Mouse (Mus musculus) stomach, embryonic 16.5 days (tissue): ENCODE data around the gene Grm2. TPM values are rescaled to one million over a fixed set of nuclear protein-coding genes. Genes with fewer than 3 reads are reported as not detected.

Experiments used
- ATAC-seq: fragments of 200-750 bp; cut with Nextera tagmentation; 2 replicates; pipeline ENCODE4 v1.8.0; 2017; ENCODE audit warnings: moderate number of reproducible peaks, moderate TSS enrichment; ENCODE audit not compliant: insufficient read depth, low FRiP score
- H3K27ac ChIP-seq: fragments of 300-500 bp; sonication (generic); 2 replicates; pipeline ENCODE4 v1.5.1; 2014; ENCODE audit warnings: low read length
- H3K27me3 ChIP-seq: fragments of 300-500 bp; sonication (generic); 2 replicates; pipeline ENCODE4 v1.6.1; 2014; ENCODE audit warnings: low read length, control low read depth, mixed read lengths; ENCODE audit not compliant: control insufficient read depth, insufficient read depth
- H3K36me3 ChIP-seq: fragments of 300-500 bp; sonication (generic); 2 replicates; pipeline ENCODE4 v1.6.1; 2014; ENCODE audit warnings: low read length; ENCODE audit not compliant: control insufficient read depth, insufficient read depth
- H3K4me1 ChIP-seq: fragments of 300-500 bp; sonication (generic); 2 replicates; pipeline ENCODE4 v1.6.1; 2014; ENCODE audit warnings: low read length, control low read depth, mixed read lengths; ENCODE audit not compliant: control insufficient read depth, insufficient read depth
- H3K4me2 ChIP-seq: fragments of 300-500 bp; sonication (generic); 2 replicates; pipeline ENCODE4 v1.6.1; 2014; ENCODE audit warnings: low read depth, low read length, mixed read lengths
- H3K4me3 ChIP-seq: fragments of 300-500 bp; sonication (generic); replicated peaks from 2 replicates; pipeline ENCODE4 v1.5.1; 2014; ENCODE audit warnings: mild to moderate bottlenecking, low read length
- H3K9ac ChIP-seq: fragments of 300-500 bp; sonication (generic); 2 replicates; pipeline ENCODE4 v1.6.1; 2014; ENCODE audit warnings: low read length
- H3K9me3 ChIP-seq: fragments of 300-500 bp; sonication (generic); replicated peaks from 2 replicates; pipeline ENCODE4 v1.6.1; 2016; ENCODE audit warnings: low read length, control low read depth; ENCODE audit not compliant: control insufficient read depth
- WGBS: fragments of 180-500 bp; shearing (Covaris S2); extraction: QIAGEN DNeasy Blood & Tissue Kit; methylation state at CpG from one replicate; pipeline ENCODE4 v1.1.7; 2014; 5-methylcytosine and 5-hydroxymethylcytosine counted together
- polyA plus RNA-seq: library from polyadenylated mRNA; unstranded; fragments of >200 nt; fragmentation: Nextera tagmentation; extraction: Ambion mirVana; gene quantifications from 2 replicates; pipeline ENCODE4 v1.2.1, GENCODE M21; 2015

The Grm2 gene
- polyA plus RNA-seq, 1 experiment from 2014 or later = 0.08 TPM

GRCm38 (mm10) chr9:106659935-106660334, 4.1 kb upstream of the Grm2 start:
- H3K4me2 ChIP-seq = no peak overlapping the region
- H3K27ac ChIP-seq = no peak overlapping the region
- H3K4me3 ChIP-seq = no peak overlapping the region
- H3K9me3 ChIP-seq = no peaks in the 10 kb centered on the region
- 83% methylated on average over 1 of the region's 1 CpGs for WGBS
- H3K27me3 ChIP-seq = peaks cover 8% of the 10 kb centered on the region
- H3K9ac ChIP-seq = no peak overlapping the region
- H3K36me3 ChIP-seq = peaks cover 5% of the 10 kb centered on the region; the same call in 1 of the 2 replicates
- no peak for ATAC-seq
- no peaks in the 10 kb centered on the region for H3K4me1 ChIP-seq

- no peak overlapping the region for H3K27ac ChIP-seq
- H3K4me1 ChIP-seq = no peaks in the 10 kb centered on the region
- peaks cover 12% of the 10 kb centered on the region for H3K27me3 ChIP-seq
- H3K4me3 ChIP-seq = no peak overlapping the region
- no peak overlapping the region for H3K4me2 ChIP-seq
- H3K9ac ChIP-seq = no peak overlapping the region
- no peaks in the 10 kb centered on the region for H3K9me3 ChIP-seq
- peaks cover 5% of the 10 kb centered on the region; the same call in 1 of the 2 replicates for H3K36me3 ChIP-seq
- ATAC-seq = no peak
- 69% methylated on average over 7 of the region's 7 CpGs for WGBS
These were observed 3.6 kb upstream of the Grm2 start for GRCm38 (mm10) chr9:106659441-106659840.

GRCm38 (mm10) chr9:106657592-106657991, 1.7 kb upstream of the Grm2 start:
- 38% methylated on average over 5 of the region's 5 CpGs for WGBS

GRCm38 (mm10) chr9:106656820-106657219, 938 bp upstream of the Grm2 start:
- Histone ChIP-seq H3K27ac (no peak overlapping the region), H3K4me2 (no peak overlapping the region), H3K36me3 (no peaks in the 10 kb centered on the region; the same call in 1 of the 2 replicates), H3K9me3 (no peaks in the 10 kb centered on the region), H3K9ac (no peak overlapping the region), H3K27me3 (peaks cover 19% of the 10 kb centered on the region), H3K4me1 (no peaks in the 10 kb centered on the region), H3K4me3 (no peak overlapping the region)
- ATAC-seq = peak; percentile 1; the same call in 1 of the 2 replicates
- 50% methylated on average over 5 of the region's 5 CpGs for WGBS

More at GRCm38 (mm10) chr9:106657592-106657991, 1.7 kb upstream of the Grm2 start:
- Histone ChIP-seq H3K27me3 (peaks cover 19% of the 10 kb centered on the region), H3K9ac (no peak overlapping the region), H3K4me3 (no peak overlapping the region), H3K36me3 (peaks cover 5% of the 10 kb centered on the region; the same call in 1 of the 2 replicates), H3K4me1 (no peaks in the 10 kb centered on the region), H3K27ac (no peak overlapping the region), H3K4me2 (no peak overlapping the region), H3K9me3 (no peaks in the 10 kb centered on the region)
- ATAC-seq = no peak

GRCm38 (mm10) chr9:106652720-106653119, 3.2 kb downstream of the Grm2 start:
- H3K4me2 ChIP-seq = no peak overlapping the region
- no peaks in the 10 kb centered on the region for H3K4me1 ChIP-seq
- H3K36me3 ChIP-seq = no peaks in the 10 kb centered on the region
- H3K9ac ChIP-seq = no peak overlapping the region
- no peak overlapping the region for H3K27ac ChIP-seq
- H3K27me3 ChIP-seq = peaks cover 21% of the 10 kb centered on the region
- no peaks in the 10 kb centered on the region for H3K9me3 ChIP-seq
- no peak overlapping the region for H3K4me3 ChIP-seq
- 68% methylated on average over 1 of the region's 1 CpGs for WGBS
- ATAC-seq = no peak

- Histone ChIP-seq H3K36me3 (no peaks in the 10 kb centered on the region), H3K9ac (no peak overlapping the region), H3K4me3 (no peak overlapping the region), H3K9me3 (no peaks in the 10 kb centered on the region), H3K4me1 (no peaks in the 10 kb centered on the region), H3K27me3 (peaks cover 5% of the 10 kb centered on the region), H3K27ac (no peak overlapping the region), H3K4me2 (no peak overlapping the region)
- ATAC-seq = no peak
- 57% methylated on average over 27 of the region's 27 CpGs for WGBS
These were observed 8.7 kb downstream of the Grm2 start for GRCm38 (mm10) chr9:106647226-106647625.

GRCm38 (mm10) chr9:106645684-106646271, 10.1 kb downstream of the Grm2 start:
- Histone ChIP-seq H3K4me1 (no peaks in the 10 kb centered on the region), H3K9ac (no peak overlapping the region), H3K27ac (no peak overlapping the region), H3K9me3 (no peaks in the 10 kb centered on the region), H3K36me3 (no peaks in the 10 kb centered on the region), H3K4me3 (no peak overlapping the region), H3K27me3 (peaks cover 5% of the 10 kb centered on the region), H3K4me2 (no peak overlapping the region)
- WGBS = 73% methylated on average over 9 of the region's 9 CpGs
- ATAC-seq = no peak

GRCm38 (mm10) chr9:106643787-106644186, 12.1 kb downstream of the Grm2 start:
- Histone ChIP-seq H3K4me3 (no peak overlapping the region), H3K27ac (no peak overlapping the region), H3K4me1 (no peaks in the 10 kb centered on the region), H3K27me3 (peaks cover 5% of the 10 kb centered on the region), H3K9ac (no peak overlapping the region), H3K9me3 (no peaks in the 10 kb centered on the region), H3K36me3 (no peaks in the 10 kb centered on the region), H3K4me2 (no peak overlapping the region)
- WGBS = 69% methylated on average over 6 of the region's 6 CpGs
- ATAC-seq = no peak

- H3K4me2 ChIP-seq = no peak overlapping the region
- H3K36me3 ChIP-seq = no peaks in the 10 kb centered on the region
- no peak overlapping the region for H3K9ac ChIP-seq
- H3K27me3 ChIP-seq = peaks cover 5% of the 10 kb centered on the region
- no peaks in the 10 kb centered on the region for H3K4me1 ChIP-seq
- 24% methylated on average over 7 of the region's 7 CpGs for WGBS
- no peak overlapping the region for H3K4me3 ChIP-seq
- H3K27ac ChIP-seq = no peak overlapping the region
- ATAC-seq = no peak
- no peaks in the 10 kb centered on the region for H3K9me3 ChIP-seq
These were observed 12.8 kb downstream of the Grm2 start for GRCm38 (mm10) chr9:106643128-106643527.
